Mouse (Mus musculus) liver, adult 2 months (tissue): ENCODE results near the gene Ube2k. TPM values are rescaled to one million over a fixed set of nuclear protein-coding genes. Genes with fewer than 3 reads are reported as not detected.
A peak's percentile ranks its signal among the peaks of the same experiment; 100 is the strongest.

Source experiments
- DNase-seq: peaks from one replicate; pipeline ENCODE4 v3.0.0-alpha.2; 2011; ENCODE audit warnings: low read depth, low spot score; ENCODE audit errors: extremely low read depth
- H3K27ac ChIP-seq: fragments of 200-500 bp; replicated peaks from 2 replicates; pipeline ENCODE4 v1.5.1; 2012; ENCODE audit warnings: low read depth, mild to moderate bottlenecking, control low read depth, inconsistent platforms, low read length; ENCODE audit not compliant: insufficient read depth
- H3K27me3 ChIP-seq: fragments of 200-500 bp; 2 replicates; pipeline ENCODE4 v1.6.1; 2012; ENCODE audit warnings: mild to moderate bottlenecking, moderate library complexity, low read length, inconsistent platforms; ENCODE audit not compliant: control insufficient read depth, insufficient read depth
- H3K36me3 ChIP-seq: fragments of 200-500 bp; 2 replicates; pipeline ENCODE4 v1.6.1; 2012; ENCODE audit warnings: low read length, inconsistent platforms; ENCODE audit not compliant: control insufficient read depth, insufficient read depth
- H3K4me1 ChIP-seq: fragments of 200-500 bp; 2 replicates; pipeline ENCODE4 v1.6.1; 2011; ENCODE audit warnings: low read length; ENCODE audit not compliant: control insufficient read depth, insufficient read depth
- H3K4me3 ChIP-seq: fragments of 200-500 bp; 2 replicates; pipeline ENCODE4 v1.5.1; 2011; ENCODE audit warnings: low read depth, mild to moderate bottlenecking, control low read depth, low read length, moderate library complexity; ENCODE audit not compliant: insufficient read depth
- H3K79me2 ChIP-seq: fragments of 200-500 bp; 2 replicates; pipeline ENCODE4 v1.6.1; 2012; ENCODE audit warnings: inconsistent platforms, mild to moderate bottlenecking, low read length, moderate library complexity; ENCODE audit not compliant: control insufficient read depth, insufficient read depth
- H3K9ac ChIP-seq: fragments of 200-500 bp; 2 replicates; pipeline ENCODE4 v1.6.1; 2012; ENCODE audit warnings: low read depth, mild to moderate bottlenecking, control low read depth, inconsistent platforms, low read length
- CTCF ChIP-seq: fragments of 200-500 bp; IDR thresholded peaks from 2 replicates; pipeline ENCODE4 v1.5.1; 2011; ENCODE audit warnings: low read depth, low read length, control low read depth
- POLR2A ChIP-seq: fragments of 200-500 bp; IDR thresholded peaks from 2 replicates; pipeline ENCODE4 v1.6.1; 2011; ENCODE audit warnings: low read length, control low read depth; ENCODE audit not compliant: insufficient read depth; ENCODE audit errors: extremely low read depth
- WGBS: fragments of 180-500 bp; shearing (Covaris S2); methylation state at CpG from one replicate; pipeline ENCODE4 v1.1.7; 2018; 5-methylcytosine and 5-hydroxymethylcytosine counted together
- polyA plus RNA-seq: library from polyadenylated mRNA; depleted of rRNA; stranded (reverse); fragments of >200 nt; gene quantifications from 2 replicates; pipeline ENCODE4 v1.2.3, GENCODE M21; 2012
- total RNA-seq: library from RNA; depleted of rRNA; stranded (reverse); fragments of >200 nt; gene quantifications from 2 replicates; pipeline ENCODE4 v1.2.3, GENCODE M21; 2014

The Ube2k gene
- total and polyA plus RNA-seq, 2 experiments = 14.0 to 20.7 TPM

DNA sequence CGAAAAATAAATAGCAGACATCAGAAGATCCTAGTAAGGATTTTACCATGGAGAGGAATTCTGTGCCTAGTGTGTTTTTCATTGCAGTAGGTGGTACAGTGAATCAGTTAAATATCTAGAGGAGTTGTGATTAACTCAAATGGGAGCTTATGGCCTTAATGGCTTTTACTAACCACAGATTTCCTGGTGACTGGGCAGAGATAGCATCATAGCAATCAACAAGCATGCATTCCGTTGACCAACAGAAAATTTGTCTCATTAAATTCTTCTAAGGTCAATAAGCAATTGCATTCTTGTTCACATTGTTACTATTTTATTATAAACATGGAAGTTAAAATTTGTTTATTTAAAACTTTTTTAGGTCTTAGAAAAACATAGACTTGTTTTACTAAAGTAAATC, 28.5 kb downstream of the Ube2k start:
- Histone ChIP-seq H3K27me3 (no peaks in the 10 kb centered on the region), H3K36me3 (peaks cover 12% of the 10 kb centered on the region), H3K9ac (no peak overlapping the region), H3K4me1 (no peaks in the 10 kb centered on the region; the same call in 1 of the 2 replicates), H3K27ac (no peak overlapping the region), H3K79me2 (peaks cover 16% of the 10 kb centered on the region), H3K4me3 (no peak overlapping the region)
- no peak for DNase-seq
- TF ChIP-seq CTCF (no peak), POLR2A (no peak)
- WGBS = 79% methylated on average over 2 of the region's 2 CpGs

DNA sequence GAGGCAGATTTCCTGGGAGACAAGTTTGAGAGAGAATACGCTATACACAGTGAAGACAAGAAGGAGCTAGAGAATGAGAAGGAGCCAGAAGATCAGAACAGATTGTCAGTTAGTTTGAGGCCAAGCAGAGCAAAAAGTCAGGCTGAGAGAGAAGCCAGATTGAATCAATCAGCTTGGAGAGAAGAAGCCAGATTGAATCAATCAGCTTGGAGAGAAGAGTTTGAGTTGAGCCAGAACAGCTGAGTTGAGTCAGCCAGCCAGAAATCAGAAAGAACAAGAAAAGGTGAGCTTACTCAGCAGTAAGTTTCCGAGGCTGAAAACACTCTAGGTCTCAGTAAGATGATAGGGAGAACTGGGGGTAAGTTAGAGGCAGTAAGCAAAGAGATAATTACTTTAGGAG, 37.8 kb downstream of the Ube2k start:
- Histone ChIP-seq H3K9ac (no peak overlapping the region), H3K4me1 (peaks cover 1% of the 10 kb centered on the region; the same call in 1 of the 2 replicates), H3K4me3 (no peak overlapping the region), H3K36me3 (peaks cover 10% of the 10 kb centered on the region; the same call in 1 of the 2 replicates), H3K27me3 (no peaks in the 10 kb centered on the region), H3K79me2 (no peaks in the 10 kb centered on the region; the same call in 1 of the 2 replicates), H3K27ac (0 out of 2 replicates have a peak overlapping the region, but pooled peaks have one; percentile 10)
- TF ChIP-seq CTCF (no peak), POLR2A (no peak)
- peak; percentile 52 for DNase-seq
- WGBS = 71% methylated on average over 2 of the region's 2 CpGs

GRCm38 (mm10) chr5:65575896-65576295, 38.9 kb downstream of the Ube2k start:
- H3K4me3 ChIP-seq = no peak overlapping the region
- H3K27me3 ChIP-seq = no peaks in the 10 kb centered on the region
- H3K36me3 ChIP-seq = peaks cover 7% of the 10 kb centered on the region; the same call in 1 of the 2 replicates

GRCm38 (mm10) chr5:65578545-65578944, 41.5 kb downstream of the Ube2k start:
- peaks cover 1% of the 10 kb centered on the region; the same call in 1 of the 2 replicates for H3K4me1 ChIP-seq
- H3K4me3 ChIP-seq = no peak overlapping the region
- no peak overlapping the region for H3K27ac ChIP-seq
- WGBS = 75% methylated on average over 3 of the region's 3 CpGs
- no peaks in the 10 kb centered on the region for H3K27me3 ChIP-seq
- peaks cover 3% of the 10 kb centered on the region; the same call in 1 of the 2 replicates for H3K79me2 ChIP-seq
- no peak overlapping the region for H3K9ac ChIP-seq
- DNase-seq = no peak
- no peak for TF ChIP-seq POLR2A
- TF ChIP-seq CTCF = no peak
- H3K36me3 ChIP-seq = peaks cover 15% of the 10 kb centered on the region

More at GRCm38 (mm10) chr5:65575896-65576295, 38.9 kb downstream of the Ube2k start:
- no peak overlapping the region for H3K27ac ChIP-seq
- peaks cover 1% of the 10 kb centered on the region; the same call in 1 of the 2 replicates for H3K4me1 ChIP-seq
- H3K9ac ChIP-seq = no peak overlapping the region
- TF ChIP-seq CTCF (no peak), POLR2A (no peak)
- WGBS = 38% methylated on average over 2 of the region's 2 CpGs
- DNase-seq = peak; percentile 30
- peaks cover 3% of the 10 kb centered on the region; the same call in 1 of the 2 replicates for H3K79me2 ChIP-seq

GRCm38 (mm10) chr5:65586291-65586690, 49.3 kb downstream of the Ube2k start:
- 23% methylated on average over 5 of the region's 5 CpGs for WGBS
- Histone ChIP-seq H3K27ac (no peak overlapping the region), H3K4me1 (peaks cover 2% of the 10 kb centered on the region; the same call in 1 of the 2 replicates), H3K4me3 (no peak overlapping the region), H3K9ac (no peak overlapping the region), H3K27me3 (no peaks in the 10 kb centered on the region), H3K79me2 (no peaks in the 10 kb centered on the region; the same call in 1 of the 2 replicates), H3K36me3 (peaks cover 20% of the 10 kb centered on the region)
- DNase-seq = peak; percentile 94
- TF ChIP-seq CTCF (no peak), POLR2A (no peak)

DNA sequence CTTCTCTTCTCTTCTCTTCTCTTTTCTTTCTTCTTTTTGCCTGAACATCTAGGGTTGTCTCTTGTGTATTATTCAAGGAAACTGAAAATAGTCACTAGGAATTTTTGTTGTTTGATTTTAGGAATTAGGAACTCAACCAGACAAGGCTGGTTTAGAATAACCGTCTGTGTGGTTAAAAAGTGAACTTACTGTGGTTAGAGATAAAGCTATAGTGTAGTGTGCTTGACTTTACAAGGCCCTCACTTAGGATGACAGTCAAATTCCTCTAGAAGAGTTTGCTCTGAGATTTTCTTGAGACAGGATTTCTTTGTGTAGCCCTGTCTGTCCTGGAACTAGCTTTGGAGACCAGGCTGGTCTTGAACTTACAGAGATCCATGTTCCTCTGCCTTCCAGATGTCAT, 53.2 kb downstream of the Ube2k start:
- Histone ChIP-seq H3K9ac (no peak overlapping the region), H3K36me3 (peaks cover 28% of the 10 kb centered on the region), H3K27ac (no peak overlapping the region), H3K4me3 (no peak overlapping the region), H3K27me3 (no peaks in the 10 kb centered on the region), H3K79me2 (peaks cover 3% of the 10 kb centered on the region; the same call in 1 of the 2 replicates), H3K4me1 (peaks cover 2% of the 10 kb centered on the region; the same call in 1 of the 2 replicates)
- DNase-seq = no peak
- 94% methylated on average over 1 of the region's 1 CpGs for WGBS
- TF ChIP-seq POLR2A (no peak), CTCF (no peak)
